Mouse (Mus musculus): Measurements from ENCODE around the gene St6galnac3.

St6galnac3 gene

DNA sequence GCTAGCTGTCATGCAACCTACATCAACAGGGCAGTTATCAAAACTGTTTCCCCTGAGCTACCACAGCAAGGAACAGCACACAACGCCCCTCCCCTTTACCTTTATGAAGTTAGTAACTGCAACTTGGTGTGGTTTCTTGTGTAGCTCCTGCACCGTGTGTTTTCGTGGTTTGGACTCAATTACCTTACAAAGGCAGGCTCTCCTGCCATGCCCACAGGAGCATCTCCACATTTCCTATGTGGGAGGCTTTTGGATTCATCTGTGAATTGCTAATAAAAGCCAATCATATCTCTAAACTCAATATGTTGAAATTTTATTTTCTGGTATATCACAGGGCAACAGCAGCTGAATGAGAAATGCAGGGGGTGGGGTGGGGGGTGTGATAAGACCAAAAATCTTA is 144.8 kb downstream of the St6galnac3 start:
- no peak for DNase-seq

DNA sequence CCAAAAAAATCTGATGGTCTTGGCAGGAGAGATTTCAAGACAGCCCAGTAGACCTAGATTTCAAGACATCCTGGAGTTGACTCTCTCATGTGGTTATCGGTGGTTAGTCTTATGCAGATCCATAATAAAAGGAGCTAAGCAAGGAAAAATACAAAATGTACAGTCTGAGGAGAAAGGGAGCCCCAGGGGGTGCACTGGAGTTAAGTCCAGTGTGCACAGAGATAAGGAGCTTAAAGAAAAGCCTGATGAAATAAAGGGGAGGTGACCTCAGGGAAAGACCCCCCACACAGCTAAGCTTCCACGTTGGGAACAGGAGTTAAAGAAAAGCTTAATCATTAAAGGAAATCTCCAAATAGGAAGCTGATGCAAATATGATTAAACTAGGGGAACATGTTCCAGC is 147.7 kb downstream of the St6galnac3 start:
- no peak for DNase-seq

DNA sequence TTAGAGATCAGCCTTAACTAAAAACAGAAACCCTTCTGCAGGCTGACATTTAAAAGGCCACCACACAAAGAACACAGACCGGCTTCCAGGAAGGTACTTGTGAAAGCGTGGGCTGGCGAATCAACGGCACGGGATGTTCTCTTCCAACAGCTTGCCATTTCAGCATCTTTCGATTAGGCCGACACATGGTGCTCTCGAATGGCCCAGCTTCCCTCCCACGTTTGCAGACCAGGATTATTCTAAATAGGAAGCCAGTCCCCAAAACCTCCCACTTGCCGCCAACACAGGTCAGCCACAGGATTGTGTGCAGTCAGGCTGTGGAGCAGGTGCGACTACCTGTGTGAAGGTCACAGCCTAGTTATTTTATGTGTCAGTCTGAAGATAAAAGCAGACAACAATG is 153.8 kb downstream of the St6galnac3 start:
- DNase-seq: no peak

DNA sequence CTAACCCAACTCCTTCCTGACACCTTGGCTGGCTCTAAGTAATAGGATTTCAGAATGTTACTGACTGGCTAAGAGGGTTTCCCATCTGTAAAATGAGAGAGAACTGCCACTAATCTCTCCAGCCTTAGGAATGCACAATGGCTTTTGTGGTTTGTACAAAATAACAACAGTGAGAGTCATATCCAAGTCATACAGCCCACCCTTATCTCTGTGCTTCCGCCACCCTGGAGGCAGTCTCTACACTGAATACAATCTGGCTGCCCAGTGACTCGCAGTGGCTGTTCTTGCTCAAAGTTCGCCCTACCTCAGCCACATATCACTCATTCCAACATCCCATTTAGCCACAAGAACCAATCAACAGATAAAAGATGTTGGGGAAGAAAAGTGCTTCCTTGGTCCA is 156.2 kb downstream of the St6galnac3 start:
- no peak for DNase-seq

DNA sequence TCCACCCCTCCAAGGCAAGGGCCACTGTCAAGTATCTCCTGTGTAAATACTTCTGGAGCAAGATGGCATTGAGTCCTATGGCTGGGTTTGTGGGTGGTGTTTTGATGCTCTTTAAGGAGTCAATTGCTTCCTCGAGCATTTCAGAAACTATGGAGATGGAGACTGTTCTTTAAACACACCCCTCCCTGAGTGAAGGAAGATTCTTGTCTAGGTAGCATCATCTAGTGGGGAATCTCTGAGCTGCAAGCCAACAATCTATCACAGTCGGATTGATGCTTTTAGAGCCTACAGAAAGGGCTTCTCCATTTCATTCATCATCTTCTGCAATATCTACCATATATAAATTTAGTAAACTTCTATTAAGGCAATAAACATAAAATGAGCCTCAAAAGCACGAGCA is 157.1 kb downstream of the St6galnac3 start:
- DNase-seq: no peak

DNA sequence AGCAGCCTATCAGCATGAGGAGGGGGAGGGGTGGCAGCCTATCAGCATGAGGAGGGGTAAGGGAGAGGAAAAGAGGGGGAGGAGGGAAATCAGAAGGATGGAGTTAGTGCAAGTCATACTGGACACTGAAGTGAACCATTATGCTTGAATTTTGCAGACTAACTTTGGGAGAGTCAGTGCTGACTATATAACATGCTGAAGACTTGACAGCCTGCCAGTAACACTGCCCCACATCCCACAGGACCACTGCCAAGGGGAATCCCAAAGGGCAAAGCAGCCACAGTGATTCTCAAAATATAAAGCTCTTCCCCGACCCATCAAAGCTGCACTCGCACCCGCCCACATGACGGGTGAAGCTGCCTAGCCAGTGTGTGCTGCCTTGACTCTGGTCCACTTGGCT is 157.5 kb downstream of the St6galnac3 start:
- DNase-seq: no peak

DNA sequence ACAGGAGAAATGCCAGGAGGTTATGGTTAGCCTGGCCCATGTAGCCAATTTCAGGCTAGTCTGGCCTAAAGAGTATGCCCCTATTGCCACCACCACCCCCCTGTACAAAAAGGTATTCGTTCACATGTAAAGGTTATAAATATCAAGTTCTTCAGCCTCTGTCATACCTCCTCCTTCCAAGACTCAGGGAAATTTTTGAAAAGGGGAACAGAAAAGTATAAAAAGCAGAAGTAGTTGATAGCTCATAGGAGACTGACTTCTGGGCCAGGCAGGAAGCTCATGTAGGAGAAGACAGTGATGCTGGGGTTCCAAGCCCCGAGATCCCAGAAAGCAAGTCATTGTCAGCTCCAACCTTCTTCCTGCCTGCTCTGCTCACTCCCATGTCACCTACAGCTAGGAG is 158.9 kb downstream of the St6galnac3 start:
- no peak for DNase-seq

DNA sequence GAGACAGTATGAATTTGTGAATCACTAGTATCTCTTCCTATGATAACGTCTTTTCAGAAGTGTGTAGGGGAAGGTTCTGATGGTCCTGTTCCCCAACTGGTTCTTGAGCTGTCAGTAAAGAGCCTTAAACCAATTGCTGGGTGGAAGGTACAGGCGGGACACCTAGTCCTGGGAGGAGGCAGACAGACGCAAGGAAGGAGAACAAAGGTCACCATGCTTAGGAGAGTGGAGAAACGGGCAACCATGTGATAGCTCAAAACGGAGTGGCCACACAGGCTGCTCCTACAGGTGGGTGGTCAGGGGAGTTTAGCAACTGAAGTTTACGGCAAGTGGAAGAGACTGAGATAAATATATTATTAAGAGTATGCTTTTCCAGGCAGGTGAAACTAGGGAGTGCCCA is 164.1 kb downstream of the St6galnac3 start:
- no peak for DNase-seq

DNA sequence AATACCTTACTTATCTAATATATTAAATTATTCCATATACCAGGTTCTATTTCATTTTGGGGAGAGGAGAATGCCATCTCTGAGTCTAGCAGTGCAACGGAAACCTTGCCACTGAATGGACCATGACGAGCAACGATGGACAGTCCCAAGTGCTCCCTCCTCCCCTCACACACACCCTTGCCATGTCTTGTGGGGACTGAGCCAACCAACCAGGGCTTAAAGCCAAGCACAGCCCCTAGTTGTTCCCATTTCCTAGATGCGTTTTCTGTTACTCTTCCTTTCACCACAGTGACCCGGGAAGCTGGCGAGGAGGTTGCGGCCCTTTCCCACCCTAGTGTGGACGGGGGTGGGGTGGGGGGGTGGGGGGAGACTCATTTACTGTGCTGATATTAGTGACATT is 165.4 kb downstream of the St6galnac3 start:
- DNase-seq: no peak

DNA sequence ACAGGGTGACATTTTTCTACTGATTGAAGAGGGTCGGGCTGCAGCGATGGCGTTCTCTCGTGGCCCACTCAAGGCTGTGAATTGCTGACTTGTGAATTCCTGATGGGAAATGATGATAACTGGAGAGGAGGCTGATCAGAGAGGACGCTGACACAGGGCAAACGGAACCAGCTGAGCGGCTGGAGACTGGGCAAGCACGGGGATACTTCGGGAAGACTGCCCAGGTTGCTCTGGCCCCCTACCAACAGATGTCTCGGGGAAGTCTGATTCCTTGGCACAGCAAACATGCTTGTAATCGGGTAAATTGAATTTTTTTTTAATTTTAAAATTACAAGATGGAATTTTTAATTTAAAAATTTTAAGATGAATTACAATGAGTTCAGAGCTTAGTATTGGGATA is 168.4 kb downstream of the St6galnac3 start:
- no peak for DNase-seq

DNA sequence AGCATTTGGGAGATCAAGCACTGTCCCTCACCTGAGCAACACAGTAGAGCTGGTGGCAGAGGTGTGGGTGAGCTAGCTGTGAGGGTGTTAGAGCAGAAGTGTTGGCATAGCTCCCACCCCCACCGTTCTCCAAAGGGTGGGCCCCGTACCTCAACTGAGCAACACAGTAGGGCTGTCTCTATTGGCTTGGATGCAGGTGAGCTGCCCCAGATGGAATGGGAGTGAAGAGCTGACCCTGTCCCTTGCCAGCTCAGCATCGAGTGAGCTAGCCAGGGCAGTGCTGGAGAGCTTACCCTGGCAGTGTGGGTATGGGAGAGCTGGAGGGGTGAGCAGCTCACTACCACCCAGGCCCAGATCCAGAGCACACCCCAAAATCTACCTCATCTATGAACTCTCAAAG is 171.3 kb downstream of the St6galnac3 start:
- DNase-seq: no peak

DNA sequence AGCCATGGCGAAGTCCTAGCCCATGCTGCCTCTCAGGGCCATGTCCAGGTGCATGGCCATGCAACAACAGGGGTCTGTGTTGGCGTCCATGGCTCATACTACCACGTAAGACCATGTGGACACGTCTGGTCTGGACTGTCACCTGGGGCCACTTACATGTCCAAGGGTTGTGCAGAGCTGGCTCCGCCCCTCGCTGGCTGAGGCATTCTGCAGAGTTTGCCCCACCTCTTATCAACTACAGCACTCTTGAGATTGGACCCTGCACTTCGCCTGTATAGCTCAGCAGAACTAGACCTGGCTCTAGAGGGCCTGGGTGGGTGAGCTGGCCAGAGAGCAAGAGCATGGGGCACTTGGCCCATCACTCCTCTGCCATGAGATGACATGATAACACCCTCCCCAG is 171.7 kb downstream of the St6galnac3 start:
- DNase-seq: no peak

DNA sequence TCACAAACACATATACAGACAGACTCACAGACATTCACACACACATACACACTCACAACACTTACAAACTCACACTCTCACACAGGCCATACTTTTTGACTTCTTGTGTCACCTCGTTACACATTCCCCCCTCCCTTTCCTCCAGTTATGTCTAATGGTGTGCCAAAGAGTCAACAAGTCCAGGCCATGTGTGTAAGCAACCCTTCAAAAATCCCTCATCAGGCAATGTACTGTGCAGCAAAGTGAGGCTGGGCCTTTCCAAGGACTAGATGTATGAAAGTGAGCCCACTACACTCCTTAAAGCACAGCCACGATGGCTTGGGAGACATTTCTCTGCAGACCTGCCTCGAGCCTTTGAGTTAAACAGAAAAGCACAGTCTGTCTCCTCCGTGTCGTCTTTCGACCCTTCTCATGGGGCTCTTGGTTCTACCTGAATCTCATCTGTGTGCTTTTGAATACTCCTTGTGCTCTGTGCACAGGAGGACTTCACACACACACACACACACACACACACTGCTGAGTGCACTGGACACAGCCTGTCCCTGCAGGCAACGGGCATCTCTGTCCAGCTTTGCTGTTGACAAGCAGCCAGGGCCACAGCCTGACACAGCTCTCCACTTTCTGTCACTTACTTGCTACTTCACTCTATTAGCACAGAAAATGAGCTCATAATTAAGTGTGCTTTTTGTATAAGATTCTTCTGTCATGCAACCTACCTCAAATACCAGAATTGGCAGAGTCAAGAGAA is 177.9 kb downstream of the St6galnac3 start:
- peak; percentile 12 for DNase-seq

DNA sequence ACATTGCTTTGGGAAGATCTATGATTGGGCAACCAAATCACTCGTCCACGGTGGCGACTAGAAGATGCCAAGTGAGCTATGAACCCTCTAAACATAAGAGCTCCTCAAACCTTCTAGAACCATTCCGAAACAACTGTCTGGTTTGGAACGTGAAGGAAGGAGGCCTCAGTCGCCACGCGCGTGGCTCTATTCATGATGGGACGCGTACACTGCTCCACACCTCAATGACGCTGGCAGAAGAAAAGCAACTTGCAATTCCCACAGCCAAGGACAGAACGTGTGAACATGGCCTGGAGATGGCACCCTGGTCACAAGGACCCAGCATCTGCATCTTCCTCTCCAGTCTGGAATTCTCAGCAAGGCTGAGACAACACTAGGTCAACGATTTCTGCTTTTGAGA is 185.1 kb downstream of the St6galnac3 start:
- DNase-seq: no peak

DNA sequence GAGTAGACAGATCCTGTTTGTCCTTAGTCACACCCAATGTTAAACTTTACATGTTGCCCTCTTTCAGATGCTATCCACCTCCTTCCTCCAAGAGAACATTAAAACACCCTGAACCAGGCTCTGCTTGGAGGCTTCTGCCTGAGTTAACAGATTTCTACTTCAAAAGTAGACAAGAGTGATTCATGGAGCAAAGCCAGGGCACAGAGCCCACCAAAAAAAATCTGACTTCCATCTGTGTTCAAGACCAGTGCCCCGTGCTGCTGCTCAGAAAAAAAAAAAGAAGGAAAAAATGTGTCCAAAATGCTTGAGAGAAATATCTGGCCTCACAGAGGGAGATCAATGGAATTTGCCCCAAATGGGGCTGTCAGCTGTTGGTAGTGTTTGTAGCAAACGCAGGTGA is 186.6 kb downstream of the St6galnac3 start:
- DNase-seq: no peak

DNA sequence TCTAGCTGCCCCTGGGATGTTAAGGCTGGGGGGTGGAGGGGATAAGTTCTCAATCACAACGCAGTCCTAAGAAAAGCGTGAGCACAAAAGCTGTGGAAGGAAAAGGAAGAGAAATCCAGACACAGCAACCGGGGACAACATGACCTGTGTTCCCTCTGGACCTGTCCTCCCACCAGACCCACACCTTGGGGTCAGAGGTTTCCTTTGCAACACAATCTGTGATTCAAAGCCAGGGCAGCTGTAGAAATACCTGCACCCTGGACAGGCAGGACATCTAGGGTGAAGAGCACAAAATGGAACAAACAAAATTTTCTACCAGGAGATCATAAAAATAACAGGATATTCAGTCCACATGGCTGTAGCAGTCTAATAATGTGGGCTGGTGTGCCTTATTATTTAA is 187.5 kb downstream of the St6galnac3 start:
- DNase-seq: no peak

DNA sequence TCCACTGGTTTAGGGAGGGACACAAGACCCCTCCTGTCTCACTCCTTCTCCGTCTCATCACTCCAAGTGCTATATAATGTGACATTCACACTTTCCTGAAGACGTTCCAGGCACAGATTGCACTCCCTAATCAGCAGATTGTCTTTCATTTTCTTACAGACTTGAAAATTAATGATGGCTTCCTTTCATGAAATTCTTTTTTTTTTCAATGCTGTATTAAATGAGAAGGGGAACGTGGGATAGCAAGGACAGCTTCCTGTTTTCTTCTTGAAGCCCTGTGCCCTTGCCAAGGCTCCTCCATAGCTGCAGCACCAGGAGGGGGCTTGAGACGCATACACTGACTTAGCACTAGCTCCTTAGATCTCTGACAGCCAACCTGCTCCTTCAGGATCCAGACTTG is 188.7 kb downstream of the St6galnac3 start:
- DNase-seq: no peak

DNA sequence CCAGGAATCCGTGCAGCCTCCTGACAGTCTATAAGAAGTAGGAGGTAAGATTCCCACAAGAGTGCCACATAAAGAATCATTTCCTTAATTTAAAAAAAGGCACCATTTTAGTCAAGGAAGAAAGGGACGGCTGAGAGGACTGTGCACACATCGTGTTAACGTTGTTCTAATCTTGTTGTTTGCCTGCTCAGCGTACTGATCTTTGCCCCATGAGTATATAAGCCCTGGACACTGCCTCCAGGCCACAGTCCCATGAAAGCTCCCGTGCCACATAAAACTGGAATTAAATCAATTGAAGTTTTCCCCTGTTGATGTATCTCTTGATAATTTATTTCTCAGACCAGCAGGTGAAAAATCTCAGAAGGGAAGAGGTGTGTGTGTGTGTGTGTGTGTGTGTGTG is 195.8 kb downstream of the St6galnac3 start:
- DNase-seq: no peak

DNA sequence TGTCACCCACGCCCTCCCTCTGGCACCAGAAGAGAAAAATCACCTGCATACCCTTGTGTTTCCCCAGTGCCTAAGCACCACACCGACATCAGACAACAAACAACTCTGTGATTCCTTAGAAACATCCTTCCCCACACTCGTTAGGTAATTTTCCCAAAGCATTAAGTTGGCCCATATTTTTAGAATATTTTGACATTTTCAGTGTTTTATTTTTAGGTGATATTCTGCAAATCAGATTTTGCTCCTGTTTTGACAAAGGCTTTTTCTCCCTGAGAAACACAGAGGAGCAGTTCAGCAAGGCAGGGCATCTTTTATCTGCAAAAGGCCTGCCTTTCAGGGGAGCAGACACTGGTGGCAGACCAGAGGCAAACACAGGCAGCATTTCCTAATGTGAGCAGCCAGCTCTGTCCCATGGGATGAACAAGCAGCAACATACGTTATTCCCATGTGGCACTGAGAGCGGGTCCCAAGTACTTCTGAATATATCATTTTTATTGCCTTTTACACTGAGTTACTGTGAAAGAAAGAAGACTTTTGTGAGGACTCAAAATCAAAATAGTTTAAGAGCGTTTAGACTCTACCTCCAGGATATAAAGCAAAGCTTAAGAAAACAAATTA is 199.7 kb downstream of the St6galnac3 start:
- no peak for DNase-seq

DNA sequence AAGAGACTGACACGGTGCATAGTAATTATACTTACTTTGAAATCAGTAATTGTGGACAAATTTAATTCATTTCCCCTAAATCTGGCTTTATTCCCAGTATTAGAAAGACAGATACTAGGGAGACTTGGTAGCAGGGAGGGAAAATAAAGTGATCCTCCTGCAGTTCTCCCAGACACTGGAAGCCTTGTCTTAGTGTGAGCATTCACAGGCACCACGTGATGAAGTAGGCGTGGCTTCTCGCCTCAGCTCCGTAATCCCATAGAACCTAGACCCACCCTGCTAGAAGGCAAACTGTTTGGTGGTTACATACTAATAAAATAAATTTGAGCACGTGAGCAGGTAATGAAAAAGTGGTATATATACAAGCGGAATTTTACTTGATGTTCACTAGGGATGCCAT is 208.1 kb downstream of the St6galnac3 start:
- no peak for DNase-seq

DNA sequence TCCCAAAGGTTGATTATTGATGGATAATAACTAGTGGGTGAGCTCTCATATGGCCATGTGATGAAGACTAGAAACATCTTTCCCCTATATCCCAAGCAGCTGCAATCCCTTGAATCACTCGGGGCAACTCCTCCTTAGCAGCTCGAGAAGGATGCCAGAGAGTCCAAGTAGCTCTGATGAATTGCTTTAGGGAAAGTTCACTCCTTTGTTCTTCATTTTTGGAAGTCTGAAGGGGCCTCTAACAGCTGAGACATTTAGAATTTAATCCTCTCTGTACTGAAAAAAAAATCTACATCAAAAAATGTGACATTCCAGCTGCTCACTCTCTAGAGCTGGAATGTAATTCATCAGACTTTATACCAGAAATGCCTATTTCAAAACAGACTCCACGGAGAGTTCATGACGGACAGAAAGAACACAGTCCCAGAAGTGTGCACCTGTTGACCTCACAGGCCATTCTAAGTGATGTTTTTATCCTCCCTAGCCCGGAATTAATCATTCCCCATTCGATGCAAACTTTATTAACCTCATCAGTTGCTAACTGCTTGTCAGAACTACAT is 211.4 kb downstream of the St6galnac3 start:
- DNase-seq: no peak

DNA sequence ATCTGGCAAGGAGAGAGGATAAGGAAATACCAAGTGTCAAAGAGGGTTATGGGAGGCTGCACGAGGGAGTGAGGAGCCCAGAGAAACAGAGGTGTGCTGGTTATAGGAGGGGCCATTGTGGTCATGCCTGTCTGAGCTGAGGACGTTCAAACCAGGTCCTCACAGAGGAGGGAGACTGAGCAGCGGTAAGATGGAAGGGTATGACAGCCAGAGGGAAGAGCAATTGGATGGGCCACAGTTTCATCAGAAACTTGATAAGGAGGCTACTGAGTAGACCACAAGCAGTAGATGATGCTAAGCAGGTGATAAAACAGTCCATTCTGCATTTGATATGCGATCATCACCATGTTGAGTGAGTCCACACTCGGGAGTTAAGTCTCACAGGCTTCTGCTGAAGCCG is 212.4 kb downstream of the St6galnac3 start:
- DNase-seq: no peak

DNA sequence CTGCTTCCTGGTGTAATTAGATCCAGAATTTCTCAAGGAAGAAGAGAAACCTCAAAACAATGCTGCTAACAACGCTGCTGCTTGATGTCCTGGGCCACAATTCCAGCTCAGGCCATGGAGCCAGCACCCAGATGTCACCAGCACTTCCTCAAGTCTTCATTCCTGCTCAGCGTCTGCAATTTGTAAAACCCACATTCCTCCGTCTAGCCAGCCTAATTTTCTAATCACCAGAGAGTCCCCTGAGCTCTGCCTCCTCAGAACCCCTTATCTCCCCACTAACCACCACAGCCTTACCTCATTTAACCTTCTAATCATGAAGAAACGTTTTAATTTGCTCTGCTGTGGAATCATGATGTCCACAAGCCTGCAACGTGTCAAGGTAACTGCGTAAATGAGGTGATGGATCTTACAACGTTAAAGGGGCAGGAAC is 213.8 kb downstream of the St6galnac3 start:
- DNase-seq: no peak

DNA sequence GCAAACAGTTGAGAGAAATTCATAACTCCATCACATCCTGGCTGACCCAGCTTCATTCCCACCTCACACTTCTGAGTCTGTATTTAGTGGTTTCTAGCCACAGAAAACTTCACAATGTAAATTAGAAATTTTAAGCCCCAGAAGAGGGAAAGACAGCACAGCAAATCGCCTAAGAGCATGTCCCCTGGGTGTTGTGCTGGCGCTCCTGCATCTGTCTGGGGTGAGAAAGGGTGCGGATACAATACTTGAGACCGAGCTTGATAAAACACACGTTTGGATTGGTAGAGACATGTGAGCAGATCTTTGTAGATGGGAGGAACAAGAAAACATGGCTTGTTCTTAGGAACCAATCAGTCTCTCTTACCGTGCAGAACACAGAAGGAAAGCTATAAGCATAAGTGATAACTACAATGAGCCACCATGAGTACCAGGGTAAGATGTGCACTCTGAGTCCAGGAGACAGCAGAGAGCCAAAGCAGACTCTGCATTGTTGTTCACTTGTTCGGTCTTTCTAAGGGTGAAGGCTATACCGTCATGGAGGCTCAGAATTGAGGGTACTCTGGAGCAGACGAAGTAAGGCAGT is 214.8 kb downstream of the St6galnac3 start:
- no peak for DNase-seq

Measured in cerebellum, adult 9-10 months (tissue).